8 mouse cellular contexts compared by ENCODE assay signal in the genomic region with DNA sequence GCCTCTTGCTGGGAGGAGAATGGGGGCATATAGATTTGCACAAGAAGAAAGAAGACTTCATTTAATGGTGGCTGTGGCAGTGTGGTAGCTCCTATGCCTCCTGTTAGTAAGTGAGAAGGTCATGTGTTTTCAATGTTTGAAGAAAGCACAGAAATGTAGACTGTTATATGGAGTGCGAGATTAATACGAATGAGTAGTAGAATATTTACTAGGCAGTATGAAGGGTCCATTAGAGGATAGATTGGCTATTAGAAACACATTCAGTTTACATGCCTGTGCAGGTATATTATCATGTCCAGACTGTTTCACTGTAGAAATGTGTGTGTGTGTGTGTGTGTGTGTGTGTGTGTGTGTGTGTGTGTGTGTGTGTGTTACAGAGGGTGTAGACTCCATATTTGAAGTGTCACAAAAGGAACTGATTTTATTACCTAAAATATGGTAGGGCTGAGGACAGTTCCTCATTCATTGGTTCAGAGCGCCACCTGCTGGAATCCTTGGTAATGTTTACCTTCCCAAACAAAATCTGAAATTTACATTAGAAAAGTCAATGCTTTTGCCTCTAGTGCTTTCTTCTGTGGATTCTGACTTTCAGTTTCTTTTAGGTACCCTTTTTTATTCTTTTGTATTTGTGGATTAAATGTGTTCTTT. TPM values are rescaled to one million over a fixed set of nuclear protein-coding genes. Genes with fewer than 3 reads are reported as not detected.
A peak's percentile ranks its signal among the peaks of the same experiment; 100 is the strongest.
DNase-seq lines count a peak whose midpoint lies in the region; ATAC-seq and TF ChIP-seq lines count a peak whose summit lies in the region.
"Had no signal": no experiment of that assay in that cellular context is flagged by ENCODE, and none has a peak within 500 bp of the region (broad histone marks: within the 10 kb centered on the region; RNA-seq: fewer than 3 reads in every experiment).

No protein-coding gene starts in this region.

- no peak overlapping the region for H3K27ac ChIP-seq in embryonic facial prominence, embryonic 11.5 days (replicated peaks; ENCODE audit: low read depth, low read length)
- no peak overlapping the region for H3K27ac ChIP-seq in hindbrain, embryonic 11.5 days (ENCODE audit: low read depth, low read length)
- H3K27ac ChIP-seq: heart, embryonic 15.5 days had no signal

- DNase-seq in G1E (ENCODE audit: low spot score), result peak; percentile 2
- DNase-seq in adrenal gland, postnatal 25 days, result peak; percentile 73
- DNase-seq in embryonic facial prominence, embryonic 11.5 days (ENCODE audit: low spot score), result peak; percentile 85
- peak; percentile 88 for DNase-seq in hindbrain, embryonic 11.5 days (ENCODE audit: low spot score)
- peak; percentile 54 to 61 for DNase-seq in layer of hippocampus, postnatal 36 days
- DNase-seq in lung, postnatal 36 days, result peak; percentile 76
- peak; percentile 68 for DNase-seq in right cerebral cortex, adult 18-20 months

- no peak for ATAC-seq in G1E (ENCODE audit: extremely low read depth, insufficient number of reproducible peaks, low FRiP score, poor library complexity, severe bottlenecking)
- no peak for ATAC-seq in embryonic facial prominence, embryonic 11.5 days (replicated peaks; ENCODE audit: insufficient number of reproducible peaks, low FRiP score, low TSS enrichment, low read depth)
- peak; percentile 76 for ATAC-seq in hindbrain, embryonic 11.5 days (ENCODE audit: low FRiP score)

- TF ChIP-seq CTCF in G1E (IDR thresholded peaks at IDR 0.05; ENCODE audit: low read depth, low read length), result no peak

- H3K36me3 ChIP-seq in G1E (replicated peaks), result no peaks in the 10 kb centered on the region
- H3K36me3 ChIP-seq in embryonic facial prominence, embryonic 11.5 days (replicated peaks; ENCODE audit: control insufficient read depth, insufficient read depth, low read depth, low read length), result no peaks in the 10 kb centered on the region
- no peaks in the 10 kb centered on the region for H3K36me3 ChIP-seq in hindbrain, embryonic 11.5 days (ENCODE audit: control insufficient read depth, insufficient read depth, low read length)
- H3K36me3 ChIP-seq: heart, embryonic 15.5 days had no signal

- WGBS in embryonic facial prominence, embryonic 11.5 days, result 33% methylated on average over 3 of the region's 3 CpGs
- WGBS in hindbrain, embryonic 11.5 days, result 33% methylated on average over 3 of the region's 3 CpGs

- H3K4me1 ChIP-seq in G1E (ENCODE audit: insufficient read depth, low read depth, low read length), result no peaks in the 10 kb centered on the region
- no peaks in the 10 kb centered on the region for H3K4me1 ChIP-seq in embryonic facial prominence, embryonic 11.5 days (ENCODE audit: control insufficient read depth, insufficient read depth, low read length)
- no peaks in the 10 kb centered on the region for H3K4me1 ChIP-seq in hindbrain, embryonic 11.5 days (replicated peaks; ENCODE audit: control insufficient read depth, insufficient read depth, low read length)
- H3K4me1 ChIP-seq: heart, embryonic 15.5 days had no signal

- no peak overlapping the region for H3K4me2 ChIP-seq in embryonic facial prominence, embryonic 11.5 days (ENCODE audit: low read depth, low read length)
- H3K4me2 ChIP-seq in hindbrain, embryonic 11.5 days (replicated peaks; ENCODE audit: low read depth, low read length), result no peak overlapping the region
- H3K4me2 ChIP-seq: heart, embryonic 15.5 days had no signal

- H3K9me3 ChIP-seq in G1E (replicated peaks), result no peaks in the 10 kb centered on the region
- no peaks in the 10 kb centered on the region for H3K9me3 ChIP-seq in embryonic facial prominence, embryonic 11.5 days (replicated peaks; ENCODE audit: control insufficient read depth, low read length)
- H3K9me3 ChIP-seq in hindbrain, embryonic 11.5 days (ENCODE audit: control insufficient read depth, low read length), result no peaks in the 10 kb centered on the region
- H3K9me3 ChIP-seq: heart, embryonic 15.5 days had no signal

- no peaks in the 10 kb centered on the region for H3K27me3 ChIP-seq in G1E (ENCODE audit: insufficient read depth, low read length)
- no peaks in the 10 kb centered on the region for H3K27me3 ChIP-seq in embryonic facial prominence, embryonic 11.5 days (ENCODE audit: control insufficient read depth, insufficient read depth, low read length)
- H3K27me3 ChIP-seq in hindbrain, embryonic 11.5 days (ENCODE audit: control insufficient read depth, insufficient read depth, low read length), result no peaks in the 10 kb centered on the region
- H3K27me3 ChIP-seq: heart, embryonic 15.5 days had no signal

- no peak overlapping the region for H3K9ac ChIP-seq in embryonic facial prominence, embryonic 11.5 days (replicated peaks; ENCODE audit: low read length)
- no peak overlapping the region for H3K9ac ChIP-seq in hindbrain, embryonic 11.5 days (ENCODE audit: low read depth, low read length)
- H3K9ac ChIP-seq: heart, embryonic 15.5 days had no signal

- no peak overlapping the region for H3K4me3 ChIP-seq in G1E (ENCODE audit: low read depth, low read length)
- H3K4me3 ChIP-seq in embryonic facial prominence, embryonic 11.5 days (ENCODE audit: low read depth, low read length), result no peak overlapping the region
- no peak overlapping the region for H3K4me3 ChIP-seq in hindbrain, embryonic 11.5 days (ENCODE audit: low read depth, low read length)
- H3K4me3 ChIP-seq: heart, embryonic 15.5 days had no signal

RNA-seq across cellular contexts. Expression of gene Cadm3, which starts 31.0 kb away (rescaled TPM):
- total RNA-seq in G1E (2014; fragmentation: Nextera tagmentation), result not detected in 2 replicates
- 0.44 TPM in 1 of 2 replicates, not detected in the other for total RNA-seq in G1E (2017)
- polyA plus RNA-seq in G1E (2012), result not detected in 2 replicates
- total RNA-seq in adrenal gland, postnatal 25 days (2021), result 2.7 and 3.5 TPM in 2 replicates
- polyA plus RNA-seq in embryonic facial prominence, embryonic 11.5 days (2014; fragmentation: Nextera tagmentation; extraction: Ambion mirVana), result 7.3 and 10.1 TPM in 2 replicates
- 29.8 and 30.7 TPM in 2 replicates for polyA plus RNA-seq in hindbrain, embryonic 11.5 days (2014; fragmentation: Nextera tagmentation; extraction: Ambion mirVana)
- total RNA-seq in layer of hippocampus, postnatal 36 days (2021), result 100 to 1,000 TPM; 366 to 384 TPM

RNA-seq across cellular contexts. Expression of gene Aim2, which starts 47.8 kb away (rescaled TPM):
- total RNA-seq in G1E (2014; fragmentation: Nextera tagmentation), result 8.1 TPM in 1 of 2 replicates, not detected in the other
- not detected in 2 replicates for total RNA-seq in G1E (2017)
- polyA plus RNA-seq in G1E (2012), result not detected in 2 replicates
- 0.97 TPM in 1 of 2 replicates, not detected in the other for total RNA-seq in adrenal gland, postnatal 25 days (2021)
- 1.9 and 2.1 TPM in 2 replicates for polyA plus RNA-seq in embryonic facial prominence, embryonic 11.5 days (2014; fragmentation: Nextera tagmentation; extraction: Ambion mirVana)
- polyA plus RNA-seq in hindbrain, embryonic 11.5 days (2014; fragmentation: Nextera tagmentation; extraction: Ambion mirVana), result 3.0 and 4.1 TPM in 2 replicates
- total RNA-seq in layer of hippocampus, postnatal 36 days (2021), result 1 to 10 TPM; 2.9 to 3.7 TPM

Comparison
In these comparisons a context has a peak if more than half of its experiments do, and no peak if none do; other contexts are left out.
1. DNase-seq: peak in every context shown above with its lines; median percentile 88 in hindbrain, embryonic 11.5 days; 85 in embryonic facial prominence, embryonic 11.5 days; 76 in lung, postnatal 36 days; 73 in adrenal gland, postnatal 25 days; 68 in right cerebral cortex, adult 18-20 months; 58 in layer of hippocampus, postnatal 36 days; 2 in G1E.
2. RNA of gene Cadm3, which starts 31.0 kb away (total RNA-seq): 366 to 384 TPM in layer of hippocampus, postnatal 36 days; 2.7 to 3.5 TPM in adrenal gland, postnatal 25 days and 0.44 TPM in G1E; every median in the first group is over 10 times any median in the second.